Mouse (Mus musculus) small intestine, adult 2 months (tissue): ENCODE measurements around the gene Hras.

Source experiments
- CTCF ChIP-seq: fragments of 200-500 bp; IDR thresholded peaks from 2 replicates; pipeline ENCODE4 v1.5.1; 2012; ENCODE audit warnings: low read depth, mild to moderate bottlenecking, control low read depth, inconsistent platforms, low read length, moderate library complexity, mixed read lengths; ENCODE audit not compliant: insufficient replicate concordance, insufficient read length; ENCODE audit errors: extremely low read depth
- POLR2A ChIP-seq: fragments of 200-500 bp; IDR thresholded peaks from 2 replicates; pipeline ENCODE4 v1.6.1; 2012; ENCODE audit warnings: low read depth, mild to moderate bottlenecking, control low read depth, inconsistent platforms, low read length, moderate library complexity

- TF ChIP-seq CTCF: no peak
- TF ChIP-seq POLR2A: no peak
Measured at GRCm38 (mm10) chr7:141226535-141226934, 32.7 kb upstream of the Hras start.
